Mouse (Mus musculus) ES-Bruce4 (cell line): Measurements from ENCODE around the gene Lgsn. TPM values are rescaled to one million over a fixed set of nuclear protein-coding genes. Genes with fewer than 3 reads are reported as not detected.
A peak's percentile ranks its signal among the peaks of the same experiment; 100 is the strongest.

Source experiments
- H3K27ac ChIP-seq: 2 replicates; pipeline ENCODE4 v1.5.1; 2012; ENCODE audit warnings: low read length, inconsistent platforms; ENCODE audit not compliant: insufficient read depth
- H3K27me3 ChIP-seq: 2 replicates; pipeline ENCODE4 v1.6.1; 2012; ENCODE audit warnings: mild to moderate bottlenecking, low read length, inconsistent platforms; ENCODE audit not compliant: control insufficient read depth, poor library complexity, insufficient read depth, severe bottlenecking
- H3K36me3 ChIP-seq: 2 replicates; pipeline ENCODE4 v1.6.1; 2012; ENCODE audit warnings: inconsistent platforms, mild to moderate bottlenecking, low read length, moderate library complexity; ENCODE audit not compliant: control insufficient read depth, poor library complexity, insufficient read depth, severe bottlenecking
- H3K4me1 ChIP-seq: one replicate; pipeline ENCODE4 v1.8.1; 2011; ENCODE audit warnings: low read length; ENCODE audit not compliant: control insufficient read depth, insufficient read depth
- H3K4me3 ChIP-seq: 2 replicates; pipeline ENCODE4 v1.5.1; 2011; ENCODE audit warnings: low read depth, mild to moderate bottlenecking, low read length
- H3K9ac ChIP-seq: 2 replicates; pipeline ENCODE4 v1.6.1; 2012; ENCODE audit warnings: low read depth, mild to moderate bottlenecking, inconsistent platforms; ENCODE audit not compliant: poor library complexity, severe bottlenecking
- H3K9me3 ChIP-seq: replicated peaks from 2 replicates; pipeline ENCODE4 v1.6.1; 2012; ENCODE audit warnings: mild to moderate bottlenecking, low read length, inconsistent platforms; ENCODE audit not compliant: control insufficient read depth, poor library complexity, insufficient read depth, severe bottlenecking
- CTCF ChIP-seq: IDR thresholded peaks from one replicate; pipeline ENCODE4 v1.8.1; 2011; ENCODE audit warnings: low read depth, low read length
- EP300 ChIP-seq: IDR thresholded peaks from 2 replicates; pipeline ENCODE4 v1.6.1; 2011; ENCODE audit warnings: low read depth, low read length; ENCODE audit not compliant: insufficient read depth
- POLR2A ChIP-seq: IDR thresholded peaks from one replicate; pipeline ENCODE4 v1.8.1; 2011; ENCODE audit warnings: low read length; ENCODE audit not compliant: insufficient read depth
- polyA plus RNA-seq: library from polyadenylated mRNA; stranded (reverse); fragments of >200 nt; gene quantifications from 2 replicates; pipeline ENCODE4 v1.2.4, GENCODE M21; 2011; ENCODE audit warnings: low read depth; ENCODE audit not compliant: missing spikeins, insufficient read depth, insufficient read length

Lgsn gene
- polyA plus RNA-seq, 1 experiment = not detected

GRCm38 (mm10) chr1:31152799-31153426 lies 23.3 kb upstream of the Lgsn start:
- H3K27me3 ChIP-seq = no peaks in the 10 kb centered on the region
- no peaks in the 10 kb centered on the region for H3K9me3 ChIP-seq
- H3K27ac ChIP-seq = no peak overlapping the region
- no peak overlapping the region for H3K9ac ChIP-seq
- no peaks in the 10 kb centered on the region for H3K36me3 ChIP-seq
- no peaks in the 10 kb centered on the region for H3K4me1 ChIP-seq
- peak; percentile 43 for TF ChIP-seq CTCF
- no peak for TF ChIP-seq EP300
- H3K4me3 ChIP-seq = no peak overlapping the region

GRCm38 (mm10) chr1:31153793-31154349 lies 22.3 kb upstream of the Lgsn start:
- TF ChIP-seq CTCF (peak; percentile 63), POLR2A (no peak), EP300 (no peak)
- Histone ChIP-seq H3K4me1 (no peaks in the 10 kb centered on the region), H3K4me3 (no peak overlapping the region), H3K9me3 (no peaks in the 10 kb centered on the region), H3K27ac (no peak overlapping the region), H3K9ac (no peak overlapping the region), H3K36me3 (no peaks in the 10 kb centered on the region), H3K27me3 (no peaks in the 10 kb centered on the region)

DNA sequence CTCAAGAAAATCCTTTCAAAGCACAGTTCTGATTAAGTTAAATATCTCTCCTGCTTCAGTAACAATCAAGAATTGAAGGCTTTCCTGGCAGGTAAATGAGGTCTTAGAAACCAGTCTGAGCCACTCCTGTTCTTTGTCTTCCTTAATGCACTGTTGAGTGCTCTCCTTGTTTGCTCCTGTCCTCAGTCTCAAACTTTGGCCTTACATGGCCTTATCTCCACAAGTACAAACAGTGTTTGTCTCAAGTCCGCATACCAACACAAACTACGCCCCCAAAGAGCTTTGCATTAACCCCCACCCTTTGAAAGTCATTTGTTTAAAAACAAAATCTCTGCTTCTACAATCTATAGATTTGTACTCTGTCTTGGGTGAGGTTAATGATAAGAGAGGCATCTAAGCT lies 20.0 kb upstream of the Lgsn start:
- H3K4me1 ChIP-seq = no peaks in the 10 kb centered on the region
- no peak overlapping the region for H3K9ac ChIP-seq
- TF ChIP-seq EP300 = no peak
- no peak for TF ChIP-seq CTCF
- TF ChIP-seq POLR2A = no peak
- H3K9me3 ChIP-seq = no peaks in the 10 kb centered on the region
- no peak overlapping the region for H3K4me3 ChIP-seq
- no peak overlapping the region for H3K27ac ChIP-seq
- no peaks in the 10 kb centered on the region for H3K36me3 ChIP-seq
- no peaks in the 10 kb centered on the region for H3K27me3 ChIP-seq

DNA sequence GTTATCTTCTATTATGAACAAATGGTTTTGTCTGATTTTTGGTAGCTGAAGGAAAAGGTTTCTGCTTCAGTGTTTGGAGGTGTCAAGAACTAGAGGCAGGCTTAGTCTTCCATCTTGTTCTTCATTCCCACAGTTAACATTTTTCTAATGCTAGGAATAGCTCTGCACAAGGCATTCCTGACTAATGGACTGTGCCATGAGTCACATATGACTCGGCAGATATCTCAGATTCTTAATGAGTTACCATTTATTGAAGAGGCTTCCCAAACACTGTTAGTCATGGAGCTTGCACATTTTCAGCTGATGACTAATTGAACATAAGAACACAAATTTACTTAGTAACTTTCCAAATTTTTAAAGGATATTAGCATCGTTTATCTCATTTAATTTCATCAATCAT lies 19.3 kb upstream of the Lgsn start:
- H3K9me3 ChIP-seq = no peaks in the 10 kb centered on the region
- no peak overlapping the region for H3K9ac ChIP-seq

DNA sequence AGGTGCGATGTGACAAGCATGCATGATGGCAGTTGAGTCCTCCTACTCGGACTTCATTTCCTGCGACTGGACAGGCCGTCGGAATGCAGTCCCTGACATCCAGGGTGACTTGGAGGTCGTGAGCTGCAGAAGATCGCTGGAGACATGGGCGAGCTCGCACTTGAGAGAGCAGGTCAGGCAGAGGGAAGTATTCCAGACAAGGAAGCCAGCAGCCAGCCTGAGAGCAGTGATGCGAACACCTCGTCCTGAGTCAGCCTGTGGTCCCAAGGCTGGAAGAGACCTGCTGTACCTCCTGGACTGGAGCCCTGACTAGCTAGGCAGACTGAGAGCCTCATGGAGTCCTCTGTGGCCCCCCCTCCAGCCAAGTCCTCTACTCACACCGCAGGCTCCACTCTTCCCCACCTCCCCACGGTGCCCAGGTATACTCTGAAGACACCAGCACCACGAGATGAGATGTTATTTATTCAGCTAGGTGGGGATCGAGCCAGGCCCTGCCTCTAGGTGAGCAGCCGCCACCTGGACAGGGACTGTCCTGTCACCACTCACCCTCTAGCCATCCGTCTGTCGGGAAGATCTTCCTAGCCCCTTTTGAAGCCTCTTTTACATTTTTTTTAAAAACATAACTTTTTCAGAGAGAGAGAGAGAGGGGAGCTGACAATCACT lies 11.5 kb upstream of the Lgsn start:
- Histone ChIP-seq H3K4me1 (no peaks in the 10 kb centered on the region), H3K36me3 (no peaks in the 10 kb centered on the region), H3K27me3 (no peaks in the 10 kb centered on the region), H3K9me3 (no peaks in the 10 kb centered on the region), H3K9ac (no peak overlapping the region), H3K4me3 (no peak overlapping the region), H3K27ac (no peak overlapping the region)
- TF ChIP-seq POLR2A = no peak
- no peak for TF ChIP-seq EP300

More for the DNA sequence above, 19.3 kb upstream of the Lgsn start:
- no peaks in the 10 kb centered on the region for H3K4me1 ChIP-seq
- H3K27ac ChIP-seq = no peak overlapping the region
- TF ChIP-seq CTCF (no peak), EP300 (no peak)
- no peaks in the 10 kb centered on the region for H3K36me3 ChIP-seq
- no peaks in the 10 kb centered on the region for H3K27me3 ChIP-seq
- no peak overlapping the region for H3K4me3 ChIP-seq

- no peaks in the 10 kb centered on the region for H3K27me3 ChIP-seq
- H3K9me3 ChIP-seq = no peaks in the 10 kb centered on the region
- no peak for TF ChIP-seq CTCF
- TF ChIP-seq POLR2A = no peak
- TF ChIP-seq EP300 = no peak
- no peak overlapping the region for H3K9ac ChIP-seq
- no peak overlapping the region for H3K4me3 ChIP-seq
- no peak overlapping the region for H3K27ac ChIP-seq
- H3K36me3 ChIP-seq = no peaks in the 10 kb centered on the region
- no peaks in the 10 kb centered on the region for H3K4me1 ChIP-seq
Measured at GRCm38 (mm10) chr1:31165326-31166121, 10.7 kb upstream of the Lgsn start.
